Mouse (Mus musculus) forebrain, embryonic 14.5 days (tissue): ENCODE results near the gene Dcun1d4. TPM values are rescaled to one million over a fixed set of nuclear protein-coding genes. Genes with fewer than 3 reads are reported as not detected.

Experiments used
- ATAC-seq: fragments of 200-750 bp; cut with Nextera tagmentation; 2 replicates; pipeline ENCODE4 v1.8.0; 2017; ENCODE audit warnings: mild to moderate bottlenecking, moderate library complexity
- DNase-seq: peaks from one replicate; pipeline ENCODE4 v3.0.0-alpha.2; 2015; ENCODE audit warnings: low spot score
- H3K27ac ChIP-seq: fragments of 300-500 bp; sonication (generic); 2 replicates; pipeline ENCODE4 v1.5.1; 2014; ENCODE audit warnings: low read depth, mild to moderate bottlenecking, control low read depth, low read length, moderate library complexity
- H3K27me3 ChIP-seq: fragments of 300-500 bp; sonication (generic); replicated peaks from 2 replicates; pipeline ENCODE4 v1.6.1; 2014; ENCODE audit warnings: low read length, control low read depth, mixed read lengths; ENCODE audit not compliant: control insufficient read depth, insufficient read depth
- H3K36me3 ChIP-seq: fragments of 300-500 bp; sonication (generic); 2 replicates; pipeline ENCODE4 v1.6.1; 2014; ENCODE audit warnings: low read length, control low read depth; ENCODE audit not compliant: control insufficient read depth, insufficient read depth
- H3K4me1 ChIP-seq: fragments of 300-500 bp; sonication (generic); 2 replicates; pipeline ENCODE4 v1.6.1; 2014; ENCODE audit warnings: antibody characterized with exemption, low read length, control low read depth; ENCODE audit not compliant: control insufficient read depth, insufficient read depth
- H3K4me2 ChIP-seq: fragments of 300-500 bp; sonication (generic); 2 replicates; pipeline ENCODE4 v1.6.1; 2014; ENCODE audit warnings: mild to moderate bottlenecking, control low read depth, low read length
- H3K4me3 ChIP-seq: fragments of 300-500 bp; sonication (generic); 2 replicates; pipeline ENCODE4 v1.5.1; 2014; ENCODE audit warnings: low read depth, low read length, control low read depth
- H3K9ac ChIP-seq: fragments of 300-500 bp; sonication (generic); 2 replicates; pipeline ENCODE4 v1.6.1; 2014; ENCODE audit warnings: mild to moderate bottlenecking, low read length, control low read depth, moderate library complexity
- H3K9me3 ChIP-seq: fragments of 300-500 bp; sonication (generic); replicated peaks from 2 replicates; pipeline ENCODE4 v1.6.1; 2016; ENCODE audit warnings: low read length, control low read depth, mixed read lengths; ENCODE audit not compliant: control insufficient read depth
- WGBS: fragments of 180-500 bp; shearing (Covaris S2); extraction: QIAGEN DNeasy Blood & Tissue Kit; methylation state at CpG from one replicate; pipeline ENCODE4 v1.1.7; 2014; 5-methylcytosine and 5-hydroxymethylcytosine counted together
- polyA plus RNA-seq: library from polyadenylated mRNA; unstranded; fragments of >200 nt; fragmentation: Nextera tagmentation; extraction: Ambion mirVana; gene quantifications from 2 replicates; pipeline ENCODE4 v1.2.1, GENCODE M21; 2014

Dcun1d4 gene
- polyA plus RNA-seq, 1 experiment from 2014 or later = 55.4 TPM

GRCm38 (mm10) chr5:73512241-73512640 is 31.4 kb downstream of the Dcun1d4 start:
- H3K27me3 ChIP-seq = no peaks in the 10 kb centered on the region
- H3K4me2 ChIP-seq = no peak overlapping the region
- DNase-seq (no peak), ATAC-seq (no peak)
- peaks cover 41% of the 10 kb centered on the region for H3K36me3 ChIP-seq
- no peak overlapping the region for H3K27ac ChIP-seq
- no peak overlapping the region for H3K9ac ChIP-seq
- no peaks in the 10 kb centered on the region for H3K9me3 ChIP-seq
- no peak overlapping the region for H3K4me3 ChIP-seq
- WGBS = 100% methylated on average over 1 of the region's 1 CpGs
- H3K4me1 ChIP-seq = no peaks in the 10 kb centered on the region

GRCm38 (mm10) chr5:73512661-73513060 is 31.9 kb downstream of the Dcun1d4 start:
- Histone ChIP-seq H3K27ac (no peak overlapping the region), H3K9me3 (no peaks in the 10 kb centered on the region), H3K27me3 (no peaks in the 10 kb centered on the region), H3K36me3 (peaks cover 45% of the 10 kb centered on the region), H3K4me1 (no peaks in the 10 kb centered on the region), H3K9ac (no peak overlapping the region; the same call in 1 of the 2 replicates), H3K4me3 (no peak overlapping the region), H3K4me2 (no peak overlapping the region)
- 86% methylated on average over 9 of the region's 9 CpGs for WGBS
- no peak for DNase-seq
- no peak for ATAC-seq

GRCm38 (mm10) chr5:73514202-73514601 is 33.4 kb downstream of the Dcun1d4 start:
- no peak overlapping the region for H3K4me3 ChIP-seq
- H3K4me1 ChIP-seq = no peaks in the 10 kb centered on the region
- WGBS = 92% methylated on average over 2 of the region's 2 CpGs
- peaks cover 51% of the 10 kb centered on the region for H3K36me3 ChIP-seq
- no peak overlapping the region for H3K4me2 ChIP-seq
- H3K27me3 ChIP-seq = no peaks in the 10 kb centered on the region
- DNase-seq = no peak
- H3K9ac ChIP-seq = no peak overlapping the region
- H3K9me3 ChIP-seq = no peaks in the 10 kb centered on the region
- H3K27ac ChIP-seq = no peak overlapping the region
- ATAC-seq = no peak

GRCm38 (mm10) chr5:73517299-73517698 is 36.5 kb downstream of the Dcun1d4 start:
- no peak overlapping the region for H3K4me2 ChIP-seq
- H3K27me3 ChIP-seq = no peaks in the 10 kb centered on the region
- DNase-seq (no peak), ATAC-seq (no peak)
- no peak overlapping the region for H3K27ac ChIP-seq
- no peaks in the 10 kb centered on the region for H3K9me3 ChIP-seq
- WGBS = 92% methylated on average over 5 of the region's 5 CpGs
- H3K36me3 ChIP-seq = peaks cover 53% of the 10 kb centered on the region
- H3K4me3 ChIP-seq = no peak overlapping the region
- no peaks in the 10 kb centered on the region for H3K4me1 ChIP-seq
- H3K9ac ChIP-seq = no peak overlapping the region

GRCm38 (mm10) chr5:73518424-73519211 is 37.8 kb downstream of the Dcun1d4 start:
- ATAC-seq (no peak), DNase-seq (no peak)
- H3K4me1 ChIP-seq = no peaks in the 10 kb centered on the region
- no peak overlapping the region for H3K4me3 ChIP-seq
- H3K36me3 ChIP-seq = peaks cover 55% of the 10 kb centered on the region
- H3K9me3 ChIP-seq = no peaks in the 10 kb centered on the region
- WGBS = 94% methylated on average over 8 of the region's 8 CpGs
- H3K27ac ChIP-seq = no peak overlapping the region
- H3K27me3 ChIP-seq = no peaks in the 10 kb centered on the region
- H3K9ac ChIP-seq = no peak overlapping the region
- no peak overlapping the region for H3K4me2 ChIP-seq

GRCm38 (mm10) chr5:73520787-73521186 is 40.0 kb downstream of the Dcun1d4 start:
- Histone ChIP-seq H3K36me3 (peaks cover 60% of the 10 kb centered on the region), H3K4me1 (no peaks in the 10 kb centered on the region), H3K4me2 (no peak overlapping the region), H3K27ac (no peak overlapping the region), H3K9ac (no peak overlapping the region), H3K27me3 (no peaks in the 10 kb centered on the region), H3K9me3 (no peaks in the 10 kb centered on the region), H3K4me3 (no peak overlapping the region)
- DNase-seq (no peak), ATAC-seq (no peak)
- WGBS = 81% methylated on average over 4 of the region's 4 CpGs

- Histone ChIP-seq H3K4me1 (no peaks in the 10 kb centered on the region), H3K27me3 (no peaks in the 10 kb centered on the region), H3K9ac (no peak overlapping the region), H3K4me2 (no peak overlapping the region), H3K4me3 (no peak overlapping the region), H3K9me3 (no peaks in the 10 kb centered on the region), H3K27ac (no peak overlapping the region), H3K36me3 (peaks cover 54% of the 10 kb centered on the region)
- WGBS = 90% methylated on average over 10 of the region's 10 CpGs
- no peak for ATAC-seq
- no peak for DNase-seq
These were observed 42.4 kb downstream of the Dcun1d4 start for GRCm38 (mm10) chr5:73523227-73523626.

- H3K4me3 ChIP-seq = no peak overlapping the region
- H3K9me3 ChIP-seq = no peaks in the 10 kb centered on the region
- H3K27ac ChIP-seq = no peak overlapping the region
- H3K4me1 ChIP-seq = no peaks in the 10 kb centered on the region
- no peak overlapping the region for H3K4me2 ChIP-seq
- H3K9ac ChIP-seq = no peak overlapping the region
- no peak for ATAC-seq
- no peak for DNase-seq
- WGBS = 87% methylated on average over 4 of the region's 4 CpGs
- no peaks in the 10 kb centered on the region for H3K27me3 ChIP-seq
- peaks cover 64% of the 10 kb centered on the region for H3K36me3 ChIP-seq
These were observed 43.6 kb downstream of the Dcun1d4 start for GRCm38 (mm10) chr5:73524300-73525000.

GRCm38 (mm10) chr5:73532222-73532621 is 51.4 kb downstream of the Dcun1d4 start:
- H3K4me3 ChIP-seq = no peak overlapping the region
- H3K4me1 ChIP-seq = no peaks in the 10 kb centered on the region
- H3K27me3 ChIP-seq = no peaks in the 10 kb centered on the region
- no peaks in the 10 kb centered on the region for H3K9me3 ChIP-seq
- no peak overlapping the region for H3K9ac ChIP-seq
- no peak for DNase-seq
- H3K4me2 ChIP-seq = no peak overlapping the region
- 76% methylated on average over 1 of the region's 1 CpGs for WGBS
- ATAC-seq = no peak
- H3K36me3 ChIP-seq = peaks cover 62% of the 10 kb centered on the region
- no peak overlapping the region for H3K27ac ChIP-seq
